8 mouse cellular contexts compared by ENCODE assay signal in the genomic region with DNA sequence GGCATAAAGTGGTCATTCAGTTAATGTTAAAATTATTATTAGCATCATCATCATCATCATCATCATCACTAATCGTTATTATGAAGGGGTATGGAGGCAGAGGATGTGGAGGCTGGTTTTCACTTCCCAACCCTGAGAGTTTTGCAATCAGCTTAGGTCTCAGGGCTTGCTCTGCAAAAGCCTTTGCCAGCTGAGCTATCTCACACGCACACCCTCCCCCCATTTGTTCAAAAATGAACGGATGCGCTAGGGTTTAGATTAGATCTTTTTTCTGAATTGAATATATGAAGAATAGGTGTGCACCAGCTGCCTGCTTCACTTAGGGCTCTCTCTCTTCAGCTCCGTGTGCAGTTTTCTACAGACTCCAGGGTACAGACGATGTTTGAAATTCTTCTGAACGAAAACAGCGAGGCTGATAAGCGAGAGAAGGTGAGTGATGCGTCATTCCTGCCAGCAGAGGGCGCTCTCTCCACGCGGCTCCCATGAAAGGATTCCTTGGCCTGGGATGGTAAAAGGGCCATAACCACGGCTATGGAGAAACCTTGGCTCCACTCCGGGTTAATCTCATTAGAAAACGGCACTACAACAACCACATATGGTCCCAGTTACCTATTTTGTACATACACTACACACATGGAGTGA. TPM values are rescaled to one million over a fixed set of nuclear protein-coding genes. Genes with fewer than 3 reads are reported as not detected.
A peak's percentile ranks its signal among the peaks of the same experiment; 100 is the strongest.
DNase-seq lines count a peak whose midpoint lies in the region; ATAC-seq and TF ChIP-seq lines count a peak whose summit lies in the region.

No protein-coding gene starts in this region.

- in situ Hi-C loops in Patski (cut with MboI; ENCODE audit: low pct_unique_long_range_greater_than_20kb), result loop anchor here (5.0 to 25.0 kb wide), 3 partner anchors 42 to 350 kb away; a partner anchor contains a TSS

- DNase-seq in Patski (ENCODE audit: low read depth, low spot score), result peak; percentile 15
- peak; percentile 73 for DNase-seq in cerebellum, adult 8-10 months
- peak; percentile 86 for DNase-seq in forelimb bud, embryonic 11.5 days (ENCODE audit: low read depth, low spot score)
- peak; percentile 49 to 85 for DNase-seq in layer of hippocampus, postnatal 25 days (ENCODE audit: extremely low spot score in 1 of 2, low spot score in 1 of 2)
- peak; percentile 69 for DNase-seq in lung, postnatal 25 days (ENCODE audit: low spot score)
- DNase-seq in retina, postnatal 7 days (ENCODE audit: low read depth, low spot score), result peak; percentile 73
- DNase-seq in urinary bladder, postnatal 14 days (ENCODE audit: low spot score), result peak; percentile 80

- peaks cover 30% of the 10 kb centered on the region for H3K27me3 ChIP-seq in Patski
- peaks cover 39% of the 10 kb centered on the region for H3K27me3 ChIP-seq in hindbrain, embryonic 13.5 days

- no peaks in the 10 kb centered on the region for H3K9me3 ChIP-seq in hindbrain, embryonic 13.5 days

- no peaks in the 10 kb centered on the region for H3K4me1 ChIP-seq in hindbrain, embryonic 13.5 days (replicated peaks)

- POLR2A ChIA-PET in Patski (lab: Charles Lee), result no interaction called here

- peak; percentile 75 for ATAC-seq in Patski
- ATAC-seq in hindbrain, embryonic 13.5 days (ENCODE audit: low FRiP score), result no peak

- no peak overlapping the region for H3K27ac ChIP-seq in hindbrain, embryonic 13.5 days

- H3K36me3 ChIP-seq in hindbrain, embryonic 13.5 days, result no peaks in the 10 kb centered on the region

- peak; percentile 95 for TF ChIP-seq CTCF in Patski (IDR thresholded peaks at IDR 0.05)

- H3K4me2 ChIP-seq in hindbrain, embryonic 13.5 days, result peak overlapping the region; percentile 43

- CTCF ChIA-PET in Patski (lab: Charles Lee), result interaction anchor here (0.6 to 1.5 kb wide), 6 partner anchors 10 to 50 kb away, joined by 3 to 6 read pairs (median 4); no protein-coding TSS in a partner anchor

- 9% methylated on average over 16 of the region's 16 CpGs for WGBS in hindbrain, embryonic 13.5 days

- H3K9ac ChIP-seq in hindbrain, embryonic 13.5 days, result peak overlapping the region; percentile 44; the same call in 1 of the 2 replicates

- H3K4me3 ChIP-seq in hindbrain, embryonic 13.5 days, result no peak overlapping the region

RNA-seq across cellular contexts. Expression of a gene that starts 4.5 kb away (rescaled TPM):
- not detected for polyA plus RNA-seq in Patski (2021)
- 1.2 and 1.3 TPM in 2 replicates for polyA plus RNA-seq in hindbrain, embryonic 13.5 days (2015; fragmentation: Nextera tagmentation; extraction: Ambion mirVana)
- total RNA-seq in layer of hippocampus, postnatal 25 days (2021), result 1 to 10 TPM; 1.1 to 2.4 TPM

RNA-seq across cellular contexts. Expression of a gene that starts 6.6 kb away (rescaled TPM):
- 20.4 TPM for polyA plus RNA-seq in Patski (2021)
- polyA plus RNA-seq in hindbrain, embryonic 13.5 days (2015; fragmentation: Nextera tagmentation; extraction: Ambion mirVana), result 27.3 and 35.3 TPM in 2 replicates
- 10 to 100 TPM; 30.9 to 43.0 TPM for total RNA-seq in layer of hippocampus, postnatal 25 days (2021)

RNA-seq across cellular contexts. Expression of a gene that starts 22.9 kb away (rescaled TPM):
- polyA plus RNA-seq in Patski (2021), result 0.03 TPM
- 0.71 and 0.80 TPM in 2 replicates for polyA plus RNA-seq in hindbrain, embryonic 13.5 days (2015; fragmentation: Nextera tagmentation; extraction: Ambion mirVana)
- total RNA-seq in layer of hippocampus, postnatal 25 days (2021), result not detected

RNA-seq across cellular contexts. Expression of a gene that starts 24.4 kb away (rescaled TPM):
- polyA plus RNA-seq in Patski (2021), result 20.3 TPM
- 12.3 and 13.4 TPM in 2 replicates for polyA plus RNA-seq in hindbrain, embryonic 13.5 days (2015; fragmentation: Nextera tagmentation; extraction: Ambion mirVana)
- 10 to 100 TPM; 15.1 to 17.2 TPM for total RNA-seq in layer of hippocampus, postnatal 25 days (2021)

RNA-seq across cellular contexts. Expression of a gene that starts 36.3 kb away (rescaled TPM):
- polyA plus RNA-seq in Patski (2021), result not detected
- polyA plus RNA-seq in hindbrain, embryonic 13.5 days (2015; fragmentation: Nextera tagmentation; extraction: Ambion mirVana), result 1.00 and 1.0 TPM in 2 replicates
- total RNA-seq in layer of hippocampus, postnatal 25 days (2021), result 1 to 10 TPM; 3.0 to 3.4 TPM

Comparison
In these comparisons a context has a peak if more than half of its experiments do, and no peak if none do; other contexts are left out.
1. DNase-seq: peak in every context shown above with its lines; median percentile 86 in forelimb bud, embryonic 11.5 days; 80 in urinary bladder, postnatal 14 days; 73 in cerebellum, adult 8-10 months; 73 in retina, postnatal 7 days; 69 in lung, postnatal 25 days; 67 in layer of hippocampus, postnatal 25 days; 15 in Patski.